Mouse (Mus musculus) hematopoietic stem cell, adult 5-6 weeks (primary cell): Measurements from ENCODE around the gene Arsb. TPM values are rescaled to one million over a fixed set of nuclear protein-coding genes. Genes with fewer than 3 reads are reported as not detected.

Experiments
- ATAC-seq, 2 experiments: fragments of 125-278 bp in 1 of 2; replicated peaks in 1 of 2; 2 replicates each; pipeline ENCODE4 v1.8.0; 2016 to 2017; ENCODE audit warnings: inconsistent platforms in 2 of 2, mild to moderate bottlenecking in 2 of 2, moderate number of reproducible peaks in 2 of 2, low read depth in 1 of 2, moderate TSS enrichment in 1 of 2; ENCODE audit not compliant: low FRiP score in 2 of 2, poor library complexity in 2 of 2, severe bottlenecking in 2 of 2, insufficient read depth in 1 of 2, low TSS enrichment in 1 of 2
- total RNA-seq: library from RNA; stranded (forward); fragments of 172-1452, 232-1000 nt; gene quantifications from 2 replicates; pipeline ENCODE4 v1.2.3, GENCODE M21; 2017

Arsb gene
- total RNA-seq, 1 experiment from 2014 or later = 13.8 TPM

- no peak for ATAC-seq
These were observed 56.3 kb downstream of the Arsb start for GRCm38 (mm10) chr13:93827745-93828144.

DNA sequence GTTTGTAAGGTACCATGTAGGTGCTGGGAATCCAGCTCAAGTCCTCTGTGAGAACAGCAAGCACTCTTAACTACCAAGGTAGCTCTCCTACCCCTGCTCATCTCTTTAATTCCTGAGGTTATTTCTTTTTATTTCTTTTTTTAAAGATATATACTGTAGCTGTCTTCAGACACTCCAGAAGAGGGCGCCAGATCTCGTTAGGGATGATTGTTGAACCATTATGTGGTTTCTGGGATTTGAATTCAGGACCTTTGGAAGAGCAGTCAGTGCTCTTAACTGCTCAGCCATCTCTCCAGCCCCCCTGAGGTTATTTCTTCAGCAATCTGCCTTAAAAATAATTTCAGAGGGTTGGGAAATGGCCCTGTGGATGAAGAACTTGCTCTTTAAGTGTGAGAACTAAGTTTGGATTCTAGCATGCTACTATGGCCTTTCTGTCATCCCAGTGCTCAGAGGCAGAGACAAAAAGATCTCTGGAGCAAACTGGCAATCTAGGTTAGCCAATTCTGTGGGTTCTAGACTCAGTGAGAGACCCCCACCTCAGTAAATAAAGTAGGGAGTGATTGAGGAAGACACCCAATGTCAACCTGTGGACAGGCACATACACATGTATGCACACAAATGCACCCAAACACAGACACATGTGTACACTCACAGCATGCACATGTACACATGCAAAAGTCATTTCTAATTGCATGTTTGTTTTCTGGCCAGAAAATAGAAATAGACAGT lies 58.3 kb downstream of the Arsb start:
- ATAC-seq = no peak

GRCm38 (mm10) chr13:93830294-93830645 lies 58.8 kb downstream of the Arsb start:
- no peak for ATAC-seq

GRCm38 (mm10) chr13:93837481-93838225 lies 66.2 kb downstream of the Arsb start:
- no peak for ATAC-seq

GRCm38 (mm10) chr13:93838431-93839136 lies 67.2 kb downstream of the Arsb start:
- ATAC-seq = no peak

DNA sequence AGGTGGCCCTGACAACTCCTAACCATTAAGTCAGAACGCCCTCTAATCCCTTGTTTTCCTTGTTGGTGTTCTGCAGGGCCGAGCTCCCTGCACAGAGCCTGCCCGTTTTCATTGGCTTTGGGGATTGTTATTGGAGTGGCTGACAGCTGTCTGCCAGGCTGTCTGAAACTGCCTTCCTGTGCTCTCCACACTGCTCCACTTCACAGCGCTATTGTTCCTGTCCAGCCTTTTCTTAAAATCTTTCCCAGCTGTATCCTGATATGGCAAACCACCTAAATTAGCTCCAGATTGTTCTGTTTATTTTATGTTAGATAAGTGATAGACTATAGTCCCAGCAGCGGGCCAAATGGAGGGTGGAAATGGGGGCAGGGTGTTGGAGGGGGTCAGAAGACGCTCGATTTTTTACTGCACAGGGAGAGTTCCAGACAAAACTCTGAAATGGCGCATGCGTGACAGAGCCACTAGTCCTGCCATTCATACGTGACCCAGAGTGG lies 67.8 kb downstream of the Arsb start:
- no peak for ATAC-seq

- no peak for ATAC-seq
These were observed 68.3 kb downstream of the Arsb start for GRCm38 (mm10) chr13:93839721-93840120.

- no peak for ATAC-seq
These were observed 68.7 kb downstream of the Arsb start for GRCm38 (mm10) chr13:93840146-93840545.

DNA sequence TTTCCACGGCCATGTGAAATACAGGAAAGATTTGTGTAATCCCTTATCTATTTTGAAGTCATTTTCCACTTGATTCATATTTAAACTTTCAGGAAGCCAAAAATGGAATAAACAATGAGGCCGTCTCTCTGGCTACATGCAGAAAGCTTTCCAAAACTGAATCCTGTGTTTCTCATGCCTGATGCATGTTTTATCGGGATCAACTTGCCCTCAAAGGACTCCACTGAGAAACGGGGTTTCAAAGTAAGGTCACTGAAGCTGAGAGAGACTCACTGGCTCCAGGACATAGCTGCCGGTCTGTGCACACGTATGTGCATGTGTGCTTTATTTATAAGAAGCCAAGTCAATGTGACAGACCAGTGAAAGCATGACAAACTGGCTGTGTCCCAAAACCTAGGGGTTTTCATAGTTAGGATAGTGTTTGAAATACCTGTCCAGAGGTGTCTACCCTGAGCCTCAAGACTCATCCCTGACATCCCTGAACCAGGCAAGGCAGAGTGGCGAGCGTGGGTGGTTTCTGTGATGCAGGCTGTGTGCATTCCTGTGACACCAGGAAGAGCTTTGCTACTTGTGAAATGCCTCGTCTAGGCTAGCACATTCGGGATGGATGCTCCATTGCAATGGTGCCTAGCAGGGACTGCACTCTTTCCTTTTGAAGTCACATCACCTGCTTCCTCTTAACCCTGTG lies 75.5 kb downstream of the Arsb start:
- no peak for ATAC-seq

DNA sequence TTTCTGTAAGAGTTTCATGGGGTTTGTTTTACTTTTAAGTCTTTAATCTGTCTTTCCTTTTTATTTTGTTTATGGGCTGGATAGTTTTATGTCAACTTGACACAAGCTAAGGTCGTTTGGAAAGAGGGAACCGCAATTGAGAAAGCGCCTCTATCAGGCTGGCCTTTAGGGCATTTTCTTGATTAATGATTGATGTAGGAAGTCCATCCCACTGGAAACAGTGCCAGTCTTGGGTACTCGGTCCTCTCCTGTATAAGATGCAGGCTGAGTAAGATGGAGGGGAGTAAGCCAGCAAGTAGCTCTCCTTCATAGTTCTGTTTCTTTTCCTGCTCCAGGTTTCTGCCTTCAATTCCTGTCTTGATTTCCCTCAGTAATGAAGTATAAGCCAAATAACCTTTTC lies 76.2 kb downstream of the Arsb start:
- ATAC-seq = no peak

GRCm38 (mm10) chr13:93848615-93849014 lies 77.2 kb downstream of the Arsb start:
- ATAC-seq = no peak

DNA sequence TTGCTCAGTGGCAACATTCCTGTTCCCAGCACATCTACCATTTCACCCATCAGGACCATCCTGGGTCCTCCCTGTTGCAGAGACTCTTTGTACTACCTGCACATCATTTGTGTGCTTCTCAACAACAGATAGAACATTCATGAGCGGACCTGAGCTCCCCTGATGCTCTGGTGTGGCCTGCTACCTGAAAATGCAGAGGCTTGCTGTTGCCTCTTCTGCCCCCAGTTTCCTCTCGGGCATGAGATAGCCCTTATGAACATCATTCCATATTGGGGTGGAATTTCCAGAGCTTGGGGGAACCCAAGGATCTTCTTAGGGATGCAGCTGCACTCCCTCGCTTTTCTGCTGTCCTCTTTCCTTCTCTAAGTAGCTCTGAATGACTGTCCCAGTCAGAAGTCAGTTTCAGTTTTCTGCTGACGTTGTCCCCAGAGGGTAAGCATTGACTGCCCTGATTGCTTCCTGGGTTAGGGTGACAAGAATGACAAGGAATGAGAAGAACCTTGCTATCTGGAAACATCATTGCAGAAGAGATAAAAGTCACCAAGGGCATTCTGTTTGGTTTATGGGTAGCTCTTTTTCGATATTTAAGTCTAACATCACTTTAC lies 78.4 kb downstream of the Arsb start:
- ATAC-seq = no peak

GRCm38 (mm10) chr13:93850674-93851073 lies 79.2 kb downstream of the Arsb start:
- ATAC-seq = no peak

- no peak for ATAC-seq
These were observed 81.1 kb downstream of the Arsb start for GRCm38 (mm10) chr13:93852419-93853138.

DNA sequence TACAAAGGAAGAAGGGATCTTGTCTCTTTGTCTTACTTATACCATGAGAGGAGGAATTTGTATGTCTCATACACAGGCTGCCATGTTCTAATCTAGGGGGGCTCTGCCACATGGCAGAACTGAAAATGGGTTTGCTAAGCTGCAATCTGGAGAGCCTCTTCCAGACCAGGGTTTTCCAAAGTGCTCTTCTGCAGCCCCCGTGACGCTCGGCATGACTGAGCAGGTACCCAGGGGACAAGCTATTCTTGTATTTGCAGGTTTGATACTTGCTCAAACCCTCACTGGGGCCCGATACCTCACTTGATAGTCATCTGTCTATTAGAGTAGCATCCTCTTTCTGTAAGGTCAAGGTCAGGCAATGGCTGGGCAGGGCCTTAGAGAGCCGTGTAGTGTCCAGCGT lies 82.3 kb downstream of the Arsb start:
- no peak for ATAC-seq

DNA sequence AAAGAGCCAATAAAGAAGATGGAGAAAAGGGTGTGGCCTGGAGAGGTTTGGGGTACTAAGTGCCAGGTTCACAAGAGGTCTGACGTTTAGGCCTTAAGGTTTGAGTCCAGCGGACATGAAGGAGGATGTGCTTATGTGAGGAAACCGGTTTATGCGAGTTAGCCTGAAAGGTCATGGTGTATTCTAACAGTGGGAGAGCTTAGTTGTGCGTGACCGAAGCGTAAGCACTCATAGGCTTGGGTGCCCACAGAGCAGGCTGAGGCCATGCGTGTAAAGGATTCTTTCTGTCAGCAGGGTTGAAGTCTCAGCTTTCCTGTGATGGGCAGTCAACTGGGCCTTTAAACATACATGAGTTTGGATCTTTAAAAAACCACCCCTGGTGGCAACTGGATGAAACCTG lies 82.9 kb downstream of the Arsb start:
- ATAC-seq = no peak
